Mouse (Mus musculus): ENCODE results near the gene Rif1.

GRCm38 (mm10) chr2:52031491-52031890 is 41.1 kb upstream of the Rif1 start:
- TF ChIP-seq TAL1 (IDR thresholded peaks at IDR 0.05; ENCODE audit: low read length) (no peak), GATA1 (IDR thresholded peaks at IDR 0.05; ENCODE audit: low read length) (no peak)
